Mouse (Mus musculus): ENCODE data around the gene Ripk3. TPM values are rescaled to one million over a fixed set of nuclear protein-coding genes. Genes with fewer than 3 reads are reported as not detected.
A peak's percentile ranks its signal among the peaks of the same experiment; 100 is the strongest.

Gene Ripk3
- polyA plus RNA-seq, 1 experiment: 0.28 TPM

GRCm38 (mm10) chr14:55825216-55826051 lies 36.8 kb upstream of the Ripk3 start:
- peak overlapping the region; percentile 45 for H3K4me2 ChIP-seq (ENCODE audit: low read depth)
- no peaks in the 10 kb centered on the region for H3K79me2 ChIP-seq (ENCODE audit: control insufficient read depth, insufficient read depth)
- H3K4me3 ChIP-seq: peak overlapping the region; percentile 31
- no peak overlapping the region for H3ac ChIP-seq (ENCODE audit: control insufficient read depth, insufficient read length)
- TF ChIP-seq MAX (IDR thresholded peaks at IDR 0.05; ENCODE audit: low read depth) (no peak), MYOG (IDR thresholded peaks at IDR 0.05; ENCODE audit: control insufficient read depth in 1 of 3, insufficient read depth in 1 of 3, insufficient read length in 2 of 3, low read depth in 2 of 3) (no peak), USF1 (IDR thresholded peaks at IDR 0.05; ENCODE audit: low read depth) (no peak), POLR2AphosphoS2 (IDR thresholded peaks at IDR 0.05; ENCODE audit: insufficient read length, low read depth) (no peak), REST (IDR thresholded peaks at IDR 0.05; ENCODE audit: insufficient read depth, insufficient read length) (no peak)
- no peaks in the 10 kb centered on the region for H3K27me3 ChIP-seq (ENCODE audit: control insufficient read depth, insufficient read depth, insufficient read length)
- no peaks in the 10 kb centered on the region for H3K36me3 ChIP-seq (ENCODE audit: control insufficient read depth, insufficient read depth)

GRCm38 (mm10) chr14:55824481-55825215 lies 36.0 kb upstream of the Ripk3 start:
- Histone ChIP-seq H3ac (ENCODE audit: control insufficient read depth, insufficient read length) (no peak overlapping the region), H3K4me2 (ENCODE audit: low read depth) (peak overlapping the region; percentile 83), H3K27me3 (ENCODE audit: control insufficient read depth, insufficient read depth, insufficient read length) (no peaks in the 10 kb centered on the region), H3K4me3 (peak overlapping the region; percentile 31), H3K36me3 (ENCODE audit: control insufficient read depth, insufficient read depth) (no peaks in the 10 kb centered on the region), H3K79me2 (ENCODE audit: control insufficient read depth, insufficient read depth) (no peaks in the 10 kb centered on the region)
- no peak for TF ChIP-seq POLR2A (IDR thresholded peaks at IDR 0.05; ENCODE audit: insufficient read length, low read depth)
- TF ChIP-seq TCF12 (IDR thresholded peaks at IDR 0.05; ENCODE audit: insufficient read depth, poor library complexity, severe bottlenecking): no peak
- TF ChIP-seq USF1 (IDR thresholded peaks at IDR 0.05; ENCODE audit: low read depth): no peak
- no peak for TF ChIP-seq E2F4 (IDR thresholded peaks at IDR 0.05; ENCODE audit: insufficient read depth)
- no peak for TF ChIP-seq SRF (IDR thresholded peaks at IDR 0.05; ENCODE audit: control insufficient read depth, insufficient read length, low read depth)
- TF ChIP-seq TCF3 (IDR thresholded peaks at IDR 0.05; ENCODE audit: insufficient read length, low read depth): no peak
- no peak for TF ChIP-seq MAX (IDR thresholded peaks at IDR 0.05; ENCODE audit: low read depth)
- TF ChIP-seq POLR2AphosphoS2 (IDR thresholded peaks at IDR 0.05; ENCODE audit: insufficient read length, low read depth): no peak
- no peak for TF ChIP-seq MYOG (IDR thresholded peaks at IDR 0.05; ENCODE audit: control insufficient read depth in 1 of 3, insufficient read depth in 1 of 3, insufficient read length in 2 of 3, low read depth in 2 of 3)
- TF ChIP-seq CEBPB (IDR thresholded peaks at IDR 0.05; ENCODE audit: insufficient read depth, poor library complexity, severe bottlenecking): no peak
- TF ChIP-seq MYOD1 (IDR thresholded peaks at IDR 0.05; ENCODE audit: control insufficient read depth in 1 of 3, insufficient read length in 2 of 3, low read depth in 2 of 3): no peak
- no peak for TF ChIP-seq REST (IDR thresholded peaks at IDR 0.05; ENCODE audit: insufficient read depth, insufficient read length)

- Histone ChIP-seq H3K4me3 (peak overlapping the region; percentile 31), H3K36me3 (ENCODE audit: control insufficient read depth, insufficient read depth) (no peaks in the 10 kb centered on the region)
These were observed 35.4 kb upstream of the Ripk3 start for GRCm38 (mm10) chr14:55824001-55824480.

GRCm38 (mm10) chr14:55822991-55823762 lies 34.5 kb upstream of the Ripk3 start, which contains the start of gene Nfatc4:
Gene Nfatc4, plus strand, starts transcription at chr14:55823144.
- TF ChIP-seq E2F4 (IDR thresholded peaks at IDR 0.05; ENCODE audit: insufficient read depth) (no peak), TCF12 (IDR thresholded peaks at IDR 0.05; ENCODE audit: insufficient read depth, poor library complexity, severe bottlenecking) (no peak), MYOD1 (IDR thresholded peaks at IDR 0.05; ENCODE audit: control insufficient read depth in 1 of 3, insufficient read length in 2 of 3, low read depth in 2 of 3) (no peak), POLR2AphosphoS2 (IDR thresholded peaks at IDR 0.05; ENCODE audit: insufficient read length, low read depth) (no peak), SRF (IDR thresholded peaks at IDR 0.05; ENCODE audit: control insufficient read depth, insufficient read length, low read depth) (no peak), POLR2A (IDR thresholded peaks at IDR 0.05; ENCODE audit: insufficient read length, low read depth) (peak; percentile 21), USF1 (IDR thresholded peaks at IDR 0.05; ENCODE audit: low read depth) (no peak), CEBPB (IDR thresholded peaks at IDR 0.05; ENCODE audit: insufficient read depth, poor library complexity, severe bottlenecking) (no peak)
- Histone ChIP-seq H3K27me3 (ENCODE audit: control insufficient read depth, insufficient read depth, insufficient read length) (no peaks in the 10 kb centered on the region), H3K4me3 (peak within 1 kb of the TSS; percentile 31), H3K79me2 (ENCODE audit: control insufficient read depth, insufficient read depth) (no peaks in the 10 kb centered on the region), H3ac (ENCODE audit: control insufficient read depth, insufficient read length) (peak within 1 kb of the TSS; percentile 27), H3K4me2 (ENCODE audit: low read depth) (peak within 1 kb of the TSS; percentile 83), H3K36me3 (ENCODE audit: control insufficient read depth, insufficient read depth) (no peaks in the 10 kb centered on the region)

More at GRCm38 (mm10) chr14:55824001-55824480, 35.4 kb upstream of the Ripk3 start:
- Histone ChIP-seq H3ac (ENCODE audit: control insufficient read depth, insufficient read length) (peak overlapping the region; percentile 27), H3K27me3 (ENCODE audit: control insufficient read depth, insufficient read depth, insufficient read length) (no peaks in the 10 kb centered on the region), H3K79me2 (ENCODE audit: control insufficient read depth, insufficient read depth) (no peaks in the 10 kb centered on the region), H3K4me2 (ENCODE audit: low read depth) (peak overlapping the region; percentile 83)
- TF ChIP-seq E2F4 (IDR thresholded peaks at IDR 0.05; ENCODE audit: insufficient read depth) (no peak), MYOD1 (IDR thresholded peaks at IDR 0.05; ENCODE audit: control insufficient read depth in 1 of 3, insufficient read length in 2 of 3, low read depth in 2 of 3) (no peak), MAX (IDR thresholded peaks at IDR 0.05; ENCODE audit: low read depth) (no peak), REST (IDR thresholded peaks at IDR 0.05; ENCODE audit: insufficient read depth, insufficient read length) (no peak), SRF (IDR thresholded peaks at IDR 0.05; ENCODE audit: control insufficient read depth, insufficient read length, low read depth) (no peak), TCF3 (IDR thresholded peaks at IDR 0.05; ENCODE audit: insufficient read length, low read depth) (no peak), MYOG (IDR thresholded peaks at IDR 0.05; ENCODE audit: control insufficient read depth in 1 of 3, insufficient read depth in 1 of 3, insufficient read length in 2 of 3, low read depth in 2 of 3) (no peak), CEBPB (IDR thresholded peaks at IDR 0.05; ENCODE audit: insufficient read depth, poor library complexity, severe bottlenecking) (no peak)

Measured in myocyte (in vitro differentiated cells).